Mouse (Mus musculus) liver, embryonic 14.5 days (tissue): ENCODE data around the gene Trim17. TPM values are rescaled to one million over a fixed set of nuclear protein-coding genes. Genes with fewer than 3 reads are reported as not detected.

Experiments used
- ATAC-seq: fragments of 200-750 bp; cut with Nextera tagmentation; 2 replicates; pipeline ENCODE4 v1.8.0; 2017; ENCODE audit warnings: moderate number of reproducible peaks, mild to moderate bottlenecking, moderate library complexity; ENCODE audit not compliant: insufficient read depth
- DNase-seq, 3 experiments: peaks; one replicate each; pipeline ENCODE4 v3.0.0-alpha.2; 2012 to 2013; ENCODE audit warnings: low read depth in 3 of 3, low spot score in 3 of 3
- H3K27ac ChIP-seq: fragments of 300-500 bp; sonication (generic); 2 replicates; pipeline ENCODE4 v1.5.1; 2014; ENCODE audit warnings: moderate library complexity, mild to moderate bottlenecking, control low read depth, inconsistent platforms
- H3K27me3 ChIP-seq: fragments of 300-500 bp; sonication (generic); 2 replicates; pipeline ENCODE4 v1.6.1; 2014; ENCODE audit warnings: mild to moderate bottlenecking, low read length, moderate library complexity; ENCODE audit not compliant: control insufficient read depth, insufficient read depth
- H3K36me3 ChIP-seq: fragments of 300-500 bp; sonication (generic); replicated peaks from 2 replicates; pipeline ENCODE4 v1.6.1; 2014; ENCODE audit warnings: low read depth; ENCODE audit not compliant: control insufficient read depth, insufficient read depth
- H3K4me1 ChIP-seq, 2 experiments: fragments of 200-500 bp in 1 of 2; fragments of 300-500 bp in 1 of 2; sonication (generic) in 1 of 2; replicated peaks; 2 replicates each; pipeline ENCODE4 v1.6.1; 2012 to 2014; ENCODE audit warnings: antibody characterized with exemption in 1 of 2, inconsistent platforms in 1 of 2, low read length in 1 of 2; ENCODE audit not compliant: control insufficient read depth in 2 of 2, insufficient read depth in 2 of 2
- H3K4me2 ChIP-seq: fragments of 300-500 bp; sonication (generic); 2 replicates; pipeline ENCODE4 v1.6.1; 2014; ENCODE audit warnings: low read depth, mild to moderate bottlenecking, control low read depth, moderate library complexity
- H3K4me3 ChIP-seq, 2 experiments: fragments of 200-500 bp in 1 of 2; fragments of 300-500 bp in 1 of 2; sonication (generic) in 1 of 2; 2 replicates each; pipeline ENCODE4 v1.5.1; 2012 to 2014; ENCODE audit warnings: low read depth in 2 of 2, low read length in 2 of 2, mild to moderate bottlenecking in 2 of 2, control low read depth in 1 of 2, inconsistent platforms in 1 of 2, moderate library complexity in 1 of 2; ENCODE audit not compliant: insufficient read depth in 1 of 2
- H3K9ac ChIP-seq: fragments of 300-500 bp; sonication (generic); replicated peaks from 2 replicates; pipeline ENCODE4 v1.6.1; 2014; ENCODE audit warnings: mild to moderate bottlenecking, control low read depth, moderate library complexity
- H3K9me3 ChIP-seq: fragments of 300-500 bp; sonication (generic); 2 replicates; pipeline ENCODE4 v1.6.1; 2016; ENCODE audit warnings: low read length, mixed read lengths; ENCODE audit not compliant: control insufficient read depth
- CTCF ChIP-seq: IDR thresholded peaks from 2 replicates; pipeline ENCODE4 v1.5.1; 2016; ENCODE audit warnings: antibody characterized with exemption, low read depth, control low read depth
- EP300 ChIP-seq: IDR thresholded peaks from 2 replicates; pipeline ENCODE4 v1.6.1; 2016; ENCODE audit warnings: antibody characterized with exemption, low read depth
- WGBS: fragments of 180-500 bp; shearing (Covaris S2); extraction: QIAGEN DNeasy Blood & Tissue Kit; methylation state at CpG from one replicate; pipeline ENCODE4 v1.1.7; 2014; ENCODE audit not compliant: insufficient replicate concordance; 5-methylcytosine and 5-hydroxymethylcytosine counted together
- polyA plus RNA-seq, 2 experiments: library from polyadenylated mRNA; depleted of rRNA in 1 of 2; stranded (reverse) in 1 of 2; unstranded in 1 of 2; fragments of >200 nt; fragmentation: Nextera tagmentation in 1 of 2; extraction: Ambion mirVana in 1 of 2; gene quantifications; 2 replicates each; pipeline versions ENCODE4 v1.2.1 to v1.2.3; 2012 to 2014

The Trim17 gene
- polyA plus RNA-seq, 2 experiments, result 0.06 to 0.14 TPM

DNA sequence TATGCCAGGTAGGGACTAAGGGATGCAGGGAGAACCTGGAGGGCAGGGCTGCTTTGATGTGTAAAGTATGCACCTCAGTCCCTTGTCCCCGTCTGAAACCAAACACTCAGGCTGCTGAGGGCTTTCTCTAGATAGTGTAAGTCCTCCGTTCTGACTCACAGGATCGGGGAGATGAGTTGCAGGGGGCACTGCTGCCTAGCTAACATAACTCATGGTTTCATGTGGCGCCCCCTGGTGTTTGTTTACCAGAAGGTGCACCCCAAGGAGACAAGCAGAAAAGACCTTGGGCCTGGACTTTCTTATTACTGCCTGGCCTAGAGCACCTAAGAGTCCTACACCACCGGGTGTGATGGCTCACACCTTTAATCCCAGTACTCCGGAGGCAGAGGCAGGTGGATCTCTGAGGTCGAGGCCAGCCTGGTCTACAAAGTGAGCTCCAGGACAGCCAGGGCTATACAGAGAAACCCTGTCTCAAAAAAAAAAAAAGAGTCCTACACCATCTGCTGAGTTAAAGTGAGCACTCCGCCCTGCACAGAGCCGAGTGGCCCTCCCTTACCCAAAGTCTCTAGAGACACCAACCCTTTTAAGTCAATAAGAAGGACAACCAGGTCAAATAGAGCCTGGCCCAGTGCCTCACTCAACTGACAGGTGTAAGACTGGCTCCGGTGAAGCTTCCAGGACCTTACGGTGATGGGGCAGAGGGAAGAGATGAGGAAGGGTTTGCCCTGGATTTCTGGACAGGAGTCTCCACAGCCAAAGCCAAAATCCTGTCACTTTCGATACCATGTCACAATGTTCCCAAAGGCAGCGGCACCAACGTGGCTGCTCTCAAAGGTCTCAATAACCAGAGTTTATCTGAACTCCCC is 37.4 kb upstream of the Trim17 start:
- ATAC-seq (peak; percentile 57), DNase-seq (peak; percentile 80 to 89 (median 82))
- peak; percentile 94 for TF ChIP-seq CTCF
- TF ChIP-seq EP300, result no peak
- Histone ChIP-seq H3K36me3 (peaks cover 21% of the 10 kb centered on the region), H3K4me2 (peak overlapping the region; percentile 84), H3K27me3 (no peaks in the 10 kb centered on the region), H3K4me1 (peaks cover 61 to 73% of the 10 kb centered on the region in 2 experiments), H3K27ac (peak overlapping the region; percentile 94), H3K9me3 (no peaks in the 10 kb centered on the region), H3K4me3 (peak overlapping the region; percentile 83 to 90), H3K9ac (peak overlapping the region; percentile 98)
- WGBS, result 27% methylated on average over 14 of the region's 14 CpGs

DNA sequence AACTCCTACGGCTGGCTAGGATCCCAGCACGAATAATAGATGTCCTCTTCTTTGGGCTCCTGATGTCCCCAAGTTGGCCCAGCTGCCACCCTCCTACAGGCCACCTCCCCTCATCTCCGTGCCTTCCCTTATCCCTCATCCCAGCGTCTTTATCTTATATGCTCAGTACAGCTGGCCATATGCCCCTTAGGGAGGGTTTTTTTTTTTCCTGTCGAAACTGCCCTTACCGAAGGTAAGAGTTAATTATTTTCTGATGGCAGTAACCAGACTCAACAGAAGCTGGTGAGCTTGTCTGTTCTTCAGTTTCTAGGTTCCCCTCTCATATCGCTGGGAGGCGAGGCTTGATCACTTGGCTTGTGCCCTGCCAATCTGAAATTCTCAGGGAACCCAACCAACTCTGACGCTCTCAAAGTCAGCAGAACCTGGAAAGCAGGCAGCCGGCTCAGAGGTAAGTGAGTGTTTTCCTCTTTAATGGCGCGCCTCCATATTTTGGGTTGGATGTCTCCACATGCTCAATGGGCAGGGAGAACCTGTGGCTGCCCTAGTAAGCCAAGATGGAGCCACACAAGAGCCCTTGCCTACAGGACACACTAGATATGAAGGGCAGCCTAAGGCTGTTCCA is 36.6 kb upstream of the Trim17 start, which contains the start of gene Btnl10:
Btnl10 (plus strand) TSS at position 164 of the 622 bp plus-strand sequence.
- peak within 1 kb of the TSS; percentile 94 for H3K27ac ChIP-seq
- WGBS, result 29% methylated on average over 12 of the region's 12 CpGs
- ATAC-seq (peak; percentile 80), DNase-seq (peak; percentile 75 to 77 (median 77))
- peak within 1 kb of the TSS; percentile 83 to 90 for H3K4me3 ChIP-seq
- H3K4me2 ChIP-seq, result peak within 1 kb of the TSS; percentile 84
- peaks cover 55 to 66% of the 10 kb centered on the region in 2 experiments for H3K4me1 ChIP-seq
- H3K27me3 ChIP-seq, result no peaks in the 10 kb centered on the region
- peaks cover 29% of the 10 kb centered on the region for H3K36me3 ChIP-seq
- TF ChIP-seq CTCF (no peak), EP300 (peak; percentile 87)
- no peaks in the 10 kb centered on the region for H3K9me3 ChIP-seq
- H3K9ac ChIP-seq, result peak within 1 kb of the TSS; percentile 98

DNA sequence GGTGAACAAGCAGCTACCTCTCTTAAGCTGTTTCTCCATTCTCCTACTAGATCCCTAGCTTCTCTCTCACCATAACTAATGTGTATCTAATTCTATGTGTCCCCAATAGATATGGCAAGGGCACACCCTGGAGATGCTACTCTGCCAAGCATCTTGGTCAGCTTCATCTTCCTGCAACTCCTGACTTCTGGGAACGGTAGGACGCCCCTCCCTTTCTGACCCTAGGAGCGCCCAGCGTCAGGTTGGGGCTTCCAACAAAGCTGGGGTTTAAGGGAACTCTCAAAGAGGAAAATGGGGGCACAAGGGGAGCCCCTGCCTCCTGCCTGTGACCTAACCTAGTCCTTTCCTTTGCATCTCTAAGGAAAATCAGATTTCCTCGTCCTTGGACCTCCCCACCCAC is 35.7 kb upstream of the Trim17 start:
- no peaks in the 10 kb centered on the region for H3K9me3 ChIP-seq
- H3K9ac ChIP-seq, result peak overlapping the region; percentile 98
- H3K27ac ChIP-seq, result peak overlapping the region; percentile 94
- 43% methylated on average over 5 of the region's 5 CpGs for whole genome bisulfite sequencing
- H3K4me1 ChIP-seq, result peaks cover 47 to 57% of the 10 kb centered on the region in 2 experiments
- peak overlapping the region; percentile 83 to 90 for H3K4me3 ChIP-seq
- no peaks in the 10 kb centered on the region for H3K27me3 ChIP-seq
- H3K36me3 ChIP-seq, result peaks cover 38% of the 10 kb centered on the region
- ATAC-seq, result 0 out of 2 replicates have a peak, but pooled peaks have one; percentile 19
- no peak for DNase-seq
- H3K4me2 ChIP-seq, result peak overlapping the region; percentile 84
- no peak for TF ChIP-seq CTCF
- no peak for TF ChIP-seq EP300

DNA sequence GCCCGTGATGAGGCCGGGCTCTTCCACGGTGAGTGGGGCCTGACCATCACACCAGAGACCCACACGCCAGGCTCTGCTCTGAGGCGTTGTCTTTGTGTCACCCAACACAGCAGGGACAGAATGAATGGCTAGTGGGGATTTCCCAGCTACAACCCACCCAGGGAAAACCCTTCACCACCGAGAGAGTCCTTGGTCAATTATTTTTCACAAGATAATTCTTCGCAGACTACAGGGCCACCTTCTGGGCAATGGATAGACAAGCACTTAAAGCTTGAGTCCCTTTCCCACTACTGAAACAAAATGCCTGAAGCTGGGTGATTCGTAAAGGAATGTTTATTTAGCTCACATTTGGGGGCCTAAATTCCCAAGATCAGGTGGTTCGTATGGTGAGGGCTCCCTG is 32.1 kb upstream of the Trim17 start:
- no peak for DNase-seq
- peaks cover 21 to 24% of the 10 kb centered on the region in 2 experiments for H3K4me1 ChIP-seq
- whole genome bisulfite sequencing, result 81% methylated on average over 9 of the region's 9 CpGs

DNA sequence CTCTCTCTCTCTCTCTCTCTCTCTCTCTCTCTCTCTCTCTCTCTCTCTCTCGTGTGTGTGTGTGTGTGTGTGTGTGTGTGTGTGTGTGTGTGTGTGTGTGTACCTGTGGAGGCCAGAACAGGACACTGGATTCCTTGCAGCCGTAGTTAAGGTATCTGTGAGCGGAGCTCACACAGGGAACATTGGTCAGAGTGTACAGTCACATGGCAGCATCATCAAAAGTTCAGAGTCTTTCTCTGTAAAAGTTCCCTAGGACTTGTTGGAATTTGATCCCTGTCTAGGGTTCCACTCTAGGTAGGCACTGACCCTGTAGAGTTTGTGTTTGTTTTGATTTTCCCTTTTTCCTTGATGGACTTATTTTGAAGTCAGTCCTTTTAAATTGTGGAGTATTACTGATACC is 27.8 kb upstream of the Trim17 start:
- H3K27me3 ChIP-seq, result no peaks in the 10 kb centered on the region
- peaks cover 33 to 34% of the 10 kb centered on the region in 2 experiments for H3K4me1 ChIP-seq
- no peak overlapping the region for H3K27ac ChIP-seq
- DNase-seq (no peak), ATAC-seq (no peak)
- H3K9me3 ChIP-seq, result no peaks in the 10 kb centered on the region
- no peak overlapping the region for H3K4me2 ChIP-seq
- no peak overlapping the region for H3K4me3 ChIP-seq
- no peak overlapping the region for H3K9ac ChIP-seq
- WGBS, result 87% methylated on average over 2 of the region's 3 CpGs
- TF ChIP-seq EP300 (no peak), CTCF (no peak)
- H3K36me3 ChIP-seq, result peaks cover 29% of the 10 kb centered on the region

More for the DNA sequence above, 32.1 kb upstream of the Trim17 start:
- H3K4me3 ChIP-seq, result no peak overlapping the region
- H3K4me2 ChIP-seq, result no peak overlapping the region
- no peak overlapping the region for H3K27ac ChIP-seq
- no peak overlapping the region for H3K9ac ChIP-seq
- no peak for ATAC-seq
- TF ChIP-seq CTCF (no peak), EP300 (no peak)
- H3K36me3 ChIP-seq, result peaks cover 40% of the 10 kb centered on the region
- no peaks in the 10 kb centered on the region for H3K9me3 ChIP-seq
- H3K27me3 ChIP-seq, result no peaks in the 10 kb centered on the region
